Mouse (Mus musculus) monocyte, adult 59 days (primary cell): Measurements from ENCODE around the gene Gm38431. TPM values are rescaled to one million over a fixed set of nuclear protein-coding genes. Genes with fewer than 3 reads are reported as not detected.

ENCODE experiments used
- total RNA-seq, 2 experiments: library from RNA; stranded (reverse); gene quantifications; one replicate each; pipeline ENCODE4 v1.2.4; 2023

Gene Gm38431
- 1 to 10 TPM; 2.8 to 5.1 TPM for total RNA-seq

GRCm38 (mm10) chr9:21091707-21092320 is at the start of gene Gm38431, which contains the start of gene Raver1:
Gm38431 (minus strand) TSS chr9:21091997.
Raver1 (minus strand) TSS chr9:21092008.

GRCm38 (mm10) chr9:21131059-21131956 is 39.5 kb upstream of the Gm38431 start, which contains the start of gene Tyk2:
Tyk2 (minus strand) TSS chr9:21131243.

GRCm38 (mm10) chr9:21073044-21073840 is 18.6 kb downstream of the Gm38431 start, which contains the start of the genes Gm49373 and Fdx1l:
Gm49373 (minus strand) TSS chr9:21073096.
Fdx1l (minus strand) TSS chr9:21073614.

DNA sequence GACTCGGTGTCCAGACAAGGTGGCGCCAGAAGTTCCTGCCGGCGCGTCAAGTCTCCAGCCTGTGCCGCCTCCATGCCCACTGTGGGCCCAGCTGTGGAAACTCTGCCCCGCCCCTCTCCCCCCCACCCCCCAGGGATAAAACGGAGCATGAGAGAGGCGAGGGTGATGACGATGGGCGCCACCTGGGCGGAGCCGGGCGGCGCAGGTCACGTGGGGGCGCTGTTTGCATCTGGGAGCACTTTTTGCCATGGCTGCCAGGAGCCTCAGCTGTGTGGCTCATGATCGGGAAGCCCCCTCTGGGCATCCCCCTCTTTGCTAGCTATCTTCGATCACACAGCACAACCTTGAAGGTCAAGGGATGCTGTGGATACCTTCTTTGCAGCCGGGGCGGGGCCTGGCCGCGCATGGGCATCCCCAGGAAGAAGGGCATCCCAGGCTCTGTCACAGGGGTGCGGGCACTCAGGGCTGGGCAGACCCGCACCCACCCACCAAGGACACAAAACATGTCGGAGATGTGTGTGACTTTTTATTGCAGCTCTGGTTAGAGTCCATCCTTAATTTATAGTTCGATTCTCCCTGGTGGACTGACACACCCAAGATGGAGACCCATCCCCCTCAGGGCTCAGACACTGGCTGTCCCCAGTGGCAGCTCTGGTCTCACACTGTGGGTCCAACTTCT is 24.7 kb downstream of the Gm38431 start, which contains the start of gene Zglp1:
TSS of gene Zglp1 (minus strand) at position 88 of the 679 bp plus-strand sequence.

GRCm38 (mm10) chr9:21031896-21032351 is 59.9 kb downstream of the Gm38431 start, which contains the start of gene Icam5:
Icam5 (plus strand) TSS chr9:21032073.

GRCm38 (mm10) chr9:21029291-21030054 is 62.3 kb downstream of the Gm38431 start, which contains the start of gene Icam4:
Icam4 (plus strand) TSS chr9:21029373.

Other genes starting within 250 kb of the Gm38431 start
- 10 to 100 TPM; 17.2 to 19.6 TPM for gene A230050P20Rik, start 223.4 kb downstream of the Gm38431 start, total RNA-seq
- gene Angptl6, start 212.3 kb downstream of the Gm38431 start, total RNA-seq, result 1 to 10 TPM in 1 of 2 experiments, under 1 TPM in 1; 0.88 to 1.1 TPM
- gene Ppan, start 203.8 kb downstream of the Gm38431 start, total RNA-seq, result 10 to 100 TPM; 40.2 to 45.5 TPM
- 100 to 1,000 TPM; 118 to 121 TPM for gene Eif3g, start 193.4 kb downstream of the Gm38431 start, total RNA-seq
- gene Dnmt1, start 132.1 kb downstream of the Gm38431 start, total RNA-seq, result 10 to 100 TPM; 33.0 to 34.9 TPM
- gene S1pr2, start 115.2 kb downstream of the Gm38431 start, total RNA-seq, result 10 to 100 TPM; 13.7 to 15.0 TPM
- gene Mrpl4, start 89.3 kb downstream of the Gm38431 start, total RNA-seq, result 10 to 100 TPM; 55.9 to 65.5 TPM
- gene Icam1, start 76.0 kb downstream of the Gm38431 start, total RNA-seq, result 100 to 1,000 TPM; 170 to 179 TPM
- gene Icam4, start 62.6 kb downstream of the Gm38431 start, total RNA-seq, result 1 to 10 TPM; 1.8 to 3.4 TPM
- gene Icam5, start 59.9 kb downstream of the Gm38431 start, total RNA-seq, result under 1 TPM; 0.33 to 0.47 TPM
- gene Zglp1, start 24.9 kb downstream of the Gm38431 start, total RNA-seq, result 1 to 10 TPM in 1 of 2 experiments, not detected in 1; 1.0 TPM
- under 1 TPM in 1 of 2 experiments, not detected in 1; 0.52 TPM for gene Gm49373, start 18.9 kb downstream of the Gm38431 start, total RNA-seq
- 10 to 100 TPM; 20.9 to 22.5 TPM for gene Fdx1l, start 18.4 kb downstream of the Gm38431 start, total RNA-seq
- gene Raver1, start within 50 bp of the Gm38431 start, total RNA-seq, result 10 to 100 TPM; 63.3 to 65.2 TPM
- gene Tyk2, start 39.2 kb upstream of the Gm38431 start, total RNA-seq, result 10 to 100 TPM; 89.4 to 95.2 TPM
- 100 to 1,000 TPM; 116 to 128 TPM for gene Cdc37, start 58.0 kb upstream of the Gm38431 start, total RNA-seq
- gene Pde4a, start 73.7 kb upstream of the Gm38431 start, total RNA-seq, result 1 to 10 TPM; 9.0 to 9.6 TPM
- 10 to 100 TPM; 28.1 TPM for gene Keap1, start 147.4 kb upstream of the Gm38431 start, total RNA-seq
- 10 to 100 TPM; 61.9 to 82.6 TPM for gene S1pr5, start 156.4 kb upstream of the Gm38431 start, total RNA-seq
- 10 to 100 TPM; 52.4 to 53.1 TPM for gene Atg4d, start 173.3 kb upstream of the Gm38431 start, total RNA-seq
- gene Kri1, start 196.0 kb upstream of the Gm38431 start, total RNA-seq, result 10 to 100 TPM; 94.5 to 96.4 TPM
- gene Cdkn2d, start 199.4 kb upstream of the Gm38431 start, total RNA-seq, result 10 to 100 TPM; 43.1 to 53.2 TPM
- 1 to 10 TPM in 1 of 2 experiments, under 1 TPM in 1; 0.76 to 1.2 TPM for gene Ap1m2, start 220.3 kb upstream of the Gm38431 start, total RNA-seq
- gene Slc44a2, start 228.7 kb upstream of the Gm38431 start, total RNA-seq, result 100 to 1,000 TPM; 393 to 396 TPM